Mouse (Mus musculus): Measurements from ENCODE around the gene Tex28. TPM values are rescaled to one million over a fixed set of nuclear protein-coding genes. Genes with fewer than 3 reads are reported as not detected.
A peak's percentile ranks its signal among the peaks of the same experiment; 100 is the strongest.

Tex28 gene
- polyA plus RNA-seq, 1 experiment from 2014 or later = not detected

GRCm38 (mm10) chrX:74114036-74114435 lies 53.6 kb downstream of the Tex28 start:
- H3K9ac ChIP-seq (ENCODE audit: low read depth, low read length) = no peak overlapping the region
- no peaks in the 10 kb centered on the region for H3K9me3 ChIP-seq (replicated peaks; ENCODE audit: low read length)
- H3K36me3 ChIP-seq (ENCODE audit: insufficient read depth, low read length) = no peaks in the 10 kb centered on the region
- TF ChIP-seq CTCF (IDR thresholded peaks at IDR 0.05; ENCODE audit: low read depth) = no peak
- DNase-seq (ENCODE audit: low spot score) = no peak
- no peak overlapping the region for H3K4me3 ChIP-seq (replicated peaks; ENCODE audit: low read depth, low read length)
- no peak overlapping the region for H3K4me2 ChIP-seq (ENCODE audit: low read length)
- no peak for ATAC-seq (replicated peaks; ENCODE audit: low FRiP score, low read depth)
- no peaks in the 10 kb centered on the region for H3K27me3 ChIP-seq (ENCODE audit: insufficient read depth, low read length)
- no peaks in the 10 kb centered on the region for H3K4me1 ChIP-seq (replicated peaks; ENCODE audit: insufficient read depth, low read length)
- no peak overlapping the region for H3K27ac ChIP-seq

GRCm38 (mm10) chrX:74108747-74109146 lies 58.9 kb downstream of the Tex28 start:
- ATAC-seq (replicated peaks; ENCODE audit: low FRiP score, low read depth) (no peak), DNase-seq (ENCODE audit: low spot score) (no peak)
- 41% methylated on average over 3 of the region's 3 CpGs for WGBS
- Histone ChIP-seq H3K36me3 (ENCODE audit: insufficient read depth, low read length) (no peaks in the 10 kb centered on the region), H3K9me3 (replicated peaks; ENCODE audit: low read length) (no peaks in the 10 kb centered on the region), H3K4me1 (replicated peaks; ENCODE audit: insufficient read depth, low read length) (no peaks in the 10 kb centered on the region), H3K4me3 (replicated peaks; ENCODE audit: low read depth, low read length) (no peak overlapping the region), H3K27me3 (ENCODE audit: insufficient read depth, low read length) (no peaks in the 10 kb centered on the region), H3K9ac (ENCODE audit: low read depth, low read length) (no peak overlapping the region), H3K27ac (no peak overlapping the region), H3K4me2 (ENCODE audit: low read length) (no peak overlapping the region)
- no peak for TF ChIP-seq CTCF (IDR thresholded peaks at IDR 0.05; ENCODE audit: low read depth)

GRCm38 (mm10) chrX:74105916-74106315 lies 61.7 kb downstream of the Tex28 start:
- Histone ChIP-seq H3K4me3 (replicated peaks; ENCODE audit: low read depth, low read length) (no peak overlapping the region), H3K27me3 (ENCODE audit: insufficient read depth, low read length) (no peaks in the 10 kb centered on the region), H3K36me3 (ENCODE audit: insufficient read depth, low read length) (no peaks in the 10 kb centered on the region), H3K4me2 (ENCODE audit: low read length) (no peak overlapping the region), H3K27ac (no peak overlapping the region), H3K9ac (ENCODE audit: low read depth, low read length) (no peak overlapping the region), H3K9me3 (replicated peaks; ENCODE audit: low read length) (no peaks in the 10 kb centered on the region), H3K4me1 (replicated peaks; ENCODE audit: insufficient read depth, low read length) (no peaks in the 10 kb centered on the region)
- DNase-seq (ENCODE audit: low spot score) = no peak
- ATAC-seq (replicated peaks; ENCODE audit: low FRiP score, low read depth) = no peak
- no peak for TF ChIP-seq CTCF (IDR thresholded peaks at IDR 0.05; ENCODE audit: low read depth)
- 31% methylated on average over 2 of the region's 2 CpGs for WGBS

- ATAC-seq (replicated peaks; ENCODE audit: low FRiP score, low read depth) = no peak
- DNase-seq (ENCODE audit: low spot score) = no peak
- Histone ChIP-seq H3K4me2 (ENCODE audit: low read length) (no peak overlapping the region), H3K27ac (no peak overlapping the region), H3K9me3 (replicated peaks; ENCODE audit: low read length) (no peaks in the 10 kb centered on the region), H3K4me3 (replicated peaks; ENCODE audit: low read depth, low read length) (no peak overlapping the region), H3K4me1 (replicated peaks; ENCODE audit: insufficient read depth, low read length) (no peaks in the 10 kb centered on the region), H3K27me3 (ENCODE audit: insufficient read depth, low read length) (no peaks in the 10 kb centered on the region), H3K9ac (ENCODE audit: low read depth, low read length) (no peak overlapping the region), H3K36me3 (ENCODE audit: insufficient read depth, low read length) (no peaks in the 10 kb centered on the region)
- 66% methylated on average over 4 of the region's 4 CpGs for WGBS
- peak; percentile 17; the same call in 1 of the 2 replicates for TF ChIP-seq CTCF (IDR thresholded peaks at IDR 0.05; ENCODE audit: low read depth)
These were observed 64.0 kb downstream of the Tex28 start for GRCm38 (mm10) chrX:74103457-74104188.

Other genes with a start within 250 kb of the Tex28 start
- gene Arhgap4, start 246.0 kb downstream of the Tex28 start, polyA plus RNA-seq (2015; fragmentation: Nextera tagmentation; extraction: Ambion mirVana) = 2.8 and 3.1 TPM in 2 replicates
- gene Naa10, start 245.9 kb downstream of the Tex28 start, polyA plus RNA-seq (2015; fragmentation: Nextera tagmentation; extraction: Ambion mirVana) = 119 TPM in 2 replicates
- 83.0 and 85.6 TPM in 2 replicates for gene Renbp, start 237.0 kb downstream of the Tex28 start, polyA plus RNA-seq (2015; fragmentation: Nextera tagmentation; extraction: Ambion mirVana)
- 32.1 and 36.1 TPM in 2 replicates for gene Hcfc1, start 201.5 kb downstream of the Tex28 start, polyA plus RNA-seq (2015; fragmentation: Nextera tagmentation; extraction: Ambion mirVana)
- gene Irak1, start 143.9 kb downstream of the Tex28 start, polyA plus RNA-seq (2015; fragmentation: Nextera tagmentation; extraction: Ambion mirVana) = 46.4 and 49.2 TPM in 2 replicates
- gene Opn1mw, start 40.4 kb downstream of the Tex28 start, polyA plus RNA-seq (2015; fragmentation: Nextera tagmentation; extraction: Ambion mirVana) = not detected in 2 replicates
- gene Mecp2, start 32.5 kb downstream of the Tex28 start, polyA plus RNA-seq (2015; fragmentation: Nextera tagmentation; extraction: Ambion mirVana) = 9.3 and 9.4 TPM in 2 replicates
- gene Tktl1, start 9.4 kb upstream of the Tex28 start, polyA plus RNA-seq (2015; fragmentation: Nextera tagmentation; extraction: Ambion mirVana) = not detected in 2 replicates
- gene Flna, start 82.0 kb upstream of the Tex28 start, polyA plus RNA-seq (2015; fragmentation: Nextera tagmentation; extraction: Ambion mirVana) = 185 and 206 TPM in 2 replicates
- 19.1 and 20.2 TPM in 2 replicates for gene Emd, start 86.8 kb upstream of the Tex28 start, polyA plus RNA-seq (2015; fragmentation: Nextera tagmentation; extraction: Ambion mirVana)
- 860 and 883 TPM in 2 replicates for gene Rpl10, start 103.0 kb upstream of the Tex28 start, polyA plus RNA-seq (2015; fragmentation: Nextera tagmentation; extraction: Ambion mirVana)
- gene Taz, start 114.1 kb upstream of the Tex28 start, polyA plus RNA-seq (2015; fragmentation: Nextera tagmentation; extraction: Ambion mirVana) = 90.2 and 91.1 TPM in 2 replicates
- gene Dnase1l1, start 114.5 kb upstream of the Tex28 start, polyA plus RNA-seq (2015; fragmentation: Nextera tagmentation; extraction: Ambion mirVana) = 14.1 and 15.0 TPM in 2 replicates
- 150 and 169 TPM in 2 replicates for gene Atp6ap1, start 129.3 kb upstream of the Tex28 start, polyA plus RNA-seq (2015; fragmentation: Nextera tagmentation; extraction: Ambion mirVana)
- gene Gdi1, start 137.2 kb upstream of the Tex28 start, polyA plus RNA-seq (2015; fragmentation: Nextera tagmentation; extraction: Ambion mirVana) = 95.2 and 111 TPM in 2 replicates
- 49.6 and 55.2 TPM in 2 replicates for gene Fam50a, start 145.2 kb upstream of the Tex28 start, polyA plus RNA-seq (2015; fragmentation: Nextera tagmentation; extraction: Ambion mirVana)
- gene Plxna3, start 161.2 kb upstream of the Tex28 start, polyA plus RNA-seq (2015; fragmentation: Nextera tagmentation; extraction: Ambion mirVana) = 4.0 and 5.2 TPM in 2 replicates
- 134 and 138 TPM in 2 replicates for gene Lage3, start 185.8 kb upstream of the Tex28 start, polyA plus RNA-seq (2015; fragmentation: Nextera tagmentation; extraction: Ambion mirVana)
- gene Ubl4a, start 205.4 kb upstream of the Tex28 start, polyA plus RNA-seq (2015; fragmentation: Nextera tagmentation; extraction: Ambion mirVana) = 65.2 TPM in 2 replicates
- gene Slc10a3, start 205.5 kb upstream of the Tex28 start, polyA plus RNA-seq (2015; fragmentation: Nextera tagmentation; extraction: Ambion mirVana) = 23.4 and 24.1 TPM in 2 replicates
- gene Fam3a, start 225.4 kb upstream of the Tex28 start, polyA plus RNA-seq (2015; fragmentation: Nextera tagmentation; extraction: Ambion mirVana) = 37.0 and 37.1 TPM in 2 replicates
- gene Ikbkg, start 225.5 kb upstream of the Tex28 start, polyA plus RNA-seq (2015; fragmentation: Nextera tagmentation; extraction: Ambion mirVana) = 17.1 and 18.1 TPM in 2 replicates